Mouse (Mus musculus) thymus, postnatal 25 days (tissue): ENCODE data around the gene Stx6.
A peak's percentile ranks its signal among the peaks of the same experiment; 100 is the strongest.

Source experiments
- DNase-seq: peaks from one replicate; pipeline ENCODE4 v3.0.0; 2022

Stx6 gene

GRCm38 (mm10) chr1:155158141-155158969 lies at the start of gene Stx6:
Stx6 (plus strand) TSS chr1:155158715.
- DNase-seq = peak; percentile 100

GRCm38 (mm10) chr1:155109387-155110350 lies 48.8 kb upstream of the Stx6 start:
- no peak for DNase-seq

GRCm38 (mm10) chr1:155111491-155111890 lies 47.0 kb upstream of the Stx6 start:
- no peak for DNase-seq

DNA sequence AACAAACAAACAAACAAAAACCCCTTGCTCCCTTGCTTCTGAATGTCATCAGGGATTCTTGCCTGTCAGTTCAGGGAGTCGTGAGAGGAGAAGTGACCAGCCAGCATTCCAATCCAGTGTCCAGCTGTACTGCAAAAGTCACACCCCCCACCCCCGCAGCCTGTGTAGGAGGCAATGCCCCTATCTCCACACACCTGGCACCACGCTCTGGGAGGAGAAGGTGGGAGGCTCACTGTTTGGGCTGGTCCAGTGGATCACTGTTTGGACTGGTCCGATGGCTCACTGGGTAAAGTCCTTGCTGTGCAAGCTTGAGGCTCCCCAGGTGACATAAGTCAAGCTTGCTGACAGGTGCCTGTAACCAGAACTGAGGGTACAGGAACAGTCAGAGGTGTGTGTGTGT lies 46.4 kb upstream of the Stx6 start:
- no peak for DNase-seq

DNA sequence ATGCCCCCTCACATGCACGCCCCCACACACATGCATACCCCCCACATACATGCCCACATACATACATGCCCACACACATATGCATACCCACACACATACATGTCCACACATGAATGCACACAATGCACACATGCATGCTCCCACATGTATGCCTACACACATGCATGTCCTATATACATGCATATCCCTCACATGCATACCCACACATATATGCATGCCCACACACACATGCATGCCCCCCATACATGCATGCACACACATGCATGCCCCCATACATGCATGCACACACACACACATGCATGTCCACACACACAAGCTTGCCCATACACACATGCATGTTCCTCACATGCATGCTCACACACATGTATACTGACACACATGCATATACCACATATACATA lies 45.6 kb upstream of the Stx6 start:
- no peak for DNase-seq

GRCm38 (mm10) chr1:155113946-155114345 lies 44.6 kb upstream of the Stx6 start:
- DNase-seq = no peak

GRCm38 (mm10) chr1:155119719-155120118 lies 38.8 kb upstream of the Stx6 start:
- no peak for DNase-seq

DNA sequence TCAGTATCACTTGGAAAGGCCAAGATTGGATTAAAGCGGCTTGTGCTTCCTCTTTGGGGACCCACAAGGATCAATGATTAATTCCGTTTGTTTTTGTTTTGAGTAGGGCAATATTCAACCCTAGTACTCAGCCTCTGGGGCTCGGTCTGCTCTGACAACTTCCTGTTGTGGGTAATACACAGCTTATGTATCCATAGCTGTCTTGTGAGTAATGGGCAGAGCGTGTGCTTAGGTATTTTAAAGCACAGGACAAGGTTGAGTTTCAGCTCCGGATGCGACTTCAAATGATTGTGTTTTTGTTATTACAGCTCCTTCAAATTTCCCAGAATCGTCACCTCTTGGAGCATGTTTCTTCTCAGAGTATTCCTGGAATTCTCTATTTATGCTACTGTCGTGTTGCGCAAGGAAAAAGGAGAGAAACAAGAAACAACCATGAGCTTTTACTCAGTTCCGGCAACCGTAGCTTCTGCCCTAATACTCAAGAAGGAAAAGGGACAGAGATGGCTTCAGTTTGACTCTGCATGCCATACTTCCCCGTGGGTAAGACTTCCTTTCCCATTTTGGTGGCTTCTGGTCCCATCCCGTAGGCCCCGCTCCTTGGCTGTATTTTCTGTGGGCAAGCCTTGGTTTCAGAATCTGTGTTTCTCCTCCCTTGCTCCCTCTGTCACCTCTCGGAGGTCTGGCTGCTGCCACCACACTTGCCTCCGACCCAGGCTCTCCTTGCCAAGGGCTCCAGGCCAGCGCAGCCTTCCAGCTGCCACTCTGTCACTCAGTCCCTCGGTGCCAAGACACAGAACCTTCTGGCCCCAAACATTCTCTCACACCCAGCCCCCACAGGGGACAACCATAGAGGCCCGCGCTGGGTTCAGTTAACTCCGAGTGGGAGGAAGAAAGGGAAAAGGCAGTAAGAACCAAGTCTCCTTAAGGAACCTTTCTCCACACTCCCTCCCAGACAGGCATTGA lies 36.3 kb upstream of the Stx6 start:
- DNase-seq = no peak

- no peak for DNase-seq
These were observed 34.1 kb upstream of the Stx6 start for GRCm38 (mm10) chr1:155124397-155124796.

- no peak for DNase-seq
These were observed 31.8 kb upstream of the Stx6 start for GRCm38 (mm10) chr1:155126716-155127115.

DNA sequence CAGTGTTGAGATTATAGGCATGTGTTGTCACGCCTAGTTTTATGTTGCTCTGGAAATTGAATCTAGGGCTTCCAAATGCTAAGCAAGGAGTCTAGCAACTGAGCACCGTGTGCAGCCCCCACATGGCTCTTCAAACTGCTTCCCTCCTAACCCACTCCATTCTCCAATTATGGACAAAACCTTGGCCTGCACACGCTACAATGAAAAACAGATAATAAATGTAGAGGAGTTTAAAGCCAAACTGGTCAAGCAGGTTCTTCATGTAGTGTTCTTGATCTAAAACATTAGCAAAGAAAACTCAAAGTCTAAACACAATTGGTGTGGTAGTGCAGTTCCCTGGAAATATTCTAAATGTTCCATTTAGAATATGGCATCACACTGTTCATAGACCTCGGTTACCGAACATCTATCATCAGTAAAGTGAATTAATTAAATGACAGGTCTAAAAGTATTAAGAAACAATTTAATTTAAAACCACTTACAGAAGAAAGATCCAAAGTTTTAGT lies 31.0 kb upstream of the Stx6 start:
- DNase-seq = no peak

DNA sequence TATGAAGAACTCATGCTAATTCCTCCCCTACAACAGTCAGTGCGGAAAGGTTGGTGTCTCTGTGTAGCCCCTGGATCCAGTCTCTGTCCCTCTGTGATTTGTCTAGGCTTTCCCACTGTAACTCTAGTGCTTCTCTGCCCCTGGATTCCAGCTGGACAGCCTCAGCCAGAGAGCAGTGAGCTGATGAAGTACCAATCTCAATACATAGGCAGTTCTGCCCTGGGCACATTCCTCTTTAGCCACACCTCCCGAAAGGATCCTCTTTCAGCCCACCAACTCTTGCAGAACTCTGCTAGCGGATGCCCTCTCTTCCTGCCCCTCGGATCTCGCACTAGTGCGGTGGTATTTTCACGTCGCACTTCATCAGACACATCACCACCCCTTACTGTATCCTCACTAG lies 23.6 kb upstream of the Stx6 start:
- DNase-seq = no peak

GRCm38 (mm10) chr1:155138795-155139194 lies 19.7 kb upstream of the Stx6 start:
- no peak for DNase-seq

DNA sequence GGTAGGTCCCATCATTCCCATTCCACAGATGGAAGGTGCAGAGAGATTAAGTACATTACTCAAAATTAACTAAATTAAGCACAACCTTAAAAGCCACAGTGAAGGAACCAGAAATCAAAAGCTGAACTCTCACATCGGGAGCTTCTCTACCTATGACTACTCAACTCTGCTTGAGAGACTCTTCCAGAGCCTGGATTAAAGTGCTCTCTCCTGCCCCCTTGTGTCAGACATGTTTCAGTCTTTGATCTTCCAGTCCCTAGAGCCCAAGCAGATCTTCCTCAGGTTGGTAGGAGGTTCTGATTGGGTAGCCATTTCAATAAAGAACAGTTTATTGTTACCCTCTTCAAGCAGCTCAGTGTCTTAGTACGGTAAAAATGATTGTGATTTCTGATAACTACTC lies 18.4 kb upstream of the Stx6 start:
- peak; percentile 82 for DNase-seq

DNA sequence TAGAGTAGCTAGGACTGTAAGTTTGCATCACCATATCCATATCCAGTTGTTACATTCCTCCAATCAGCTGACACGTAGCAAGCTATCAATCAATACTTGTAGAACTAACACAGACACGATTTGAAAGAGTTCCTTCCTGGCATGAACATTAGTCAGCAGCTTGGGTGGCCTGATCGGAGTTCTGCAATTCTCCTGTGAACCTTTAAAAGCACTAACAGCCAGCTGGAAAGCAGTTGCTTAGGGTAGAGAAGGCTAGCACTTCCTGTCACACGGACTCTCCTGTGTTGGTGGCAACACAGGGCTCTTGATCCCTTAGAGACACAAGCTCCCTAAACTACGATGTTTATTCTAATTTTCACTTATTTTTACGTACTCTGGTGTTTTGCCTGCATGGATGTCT lies 12.9 kb upstream of the Stx6 start:
- DNase-seq = peak; percentile 59

DNA sequence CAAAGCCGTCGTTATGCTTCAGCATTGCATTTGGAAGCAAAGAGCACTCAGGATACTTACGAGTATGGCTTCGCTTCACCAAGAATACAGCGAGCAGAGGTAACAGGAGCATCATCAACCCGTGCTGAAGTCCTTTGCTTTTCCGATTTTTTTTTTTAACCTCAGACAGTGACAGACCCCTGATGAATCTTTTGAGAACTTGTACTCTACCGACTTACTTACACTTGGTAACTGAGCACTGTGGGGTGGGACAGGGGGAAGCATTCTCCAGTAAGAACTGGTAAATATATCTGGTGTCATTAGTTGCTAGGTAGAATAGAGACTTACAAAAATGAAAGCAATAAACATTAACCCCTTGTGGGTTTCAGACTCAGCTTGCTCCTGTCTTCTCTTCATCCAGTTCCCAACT lies 11.9 kb upstream of the Stx6 start, which contains the start of gene Mr1:
TSS of gene Mr1 (minus strand) at position 243 of the 409 bp plus-strand sequence.
- DNase-seq = peak; percentile 53

DNA sequence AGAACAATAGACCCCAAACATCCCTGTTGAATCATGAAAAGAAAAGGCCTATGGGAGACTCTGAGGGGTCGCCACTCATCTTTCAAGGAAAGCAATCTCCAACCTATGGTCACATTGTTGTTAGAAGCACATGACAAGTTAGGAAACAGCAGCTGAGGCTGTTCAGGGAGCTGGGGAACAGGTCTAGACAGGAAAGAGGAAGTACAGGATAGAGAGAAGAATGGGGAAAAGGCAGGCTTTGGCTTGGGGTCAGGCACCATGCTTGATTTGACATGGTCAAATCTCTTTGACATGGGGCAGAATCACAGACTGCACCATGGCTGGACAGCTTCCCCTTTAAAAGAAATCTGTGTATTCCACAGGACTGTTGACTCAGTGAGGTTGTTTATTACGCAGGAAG lies 11.3 kb upstream of the Stx6 start:
- no peak for DNase-seq

DNA sequence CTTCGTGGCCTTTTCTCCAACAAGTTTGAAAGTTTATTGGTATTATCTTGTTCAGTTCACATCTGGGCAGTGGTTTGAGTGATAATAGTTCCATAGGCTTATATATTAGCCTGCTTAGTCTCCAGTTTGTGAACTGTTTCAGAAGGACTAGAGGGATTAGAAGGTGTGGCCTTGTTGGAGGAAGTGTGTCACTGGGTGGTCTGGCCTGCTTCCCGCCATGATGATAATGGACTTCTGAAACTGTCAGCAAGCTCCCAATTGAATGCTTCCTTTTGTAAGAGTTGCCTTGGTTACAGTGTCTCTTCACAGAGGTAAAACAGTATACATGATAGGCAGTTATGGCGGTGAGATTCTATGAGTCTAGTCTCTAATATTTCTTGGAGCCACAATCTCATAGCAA lies 9.1 kb upstream of the Stx6 start:
- no peak for DNase-seq

- no peak for DNase-seq
These were observed 7.7 kb upstream of the Stx6 start for GRCm38 (mm10) chr1:155150821-155151220.

- DNase-seq = peak; percentile 74
These were observed 4.6 kb upstream of the Stx6 start for GRCm38 (mm10) chr1:155153906-155154305.

DNA sequence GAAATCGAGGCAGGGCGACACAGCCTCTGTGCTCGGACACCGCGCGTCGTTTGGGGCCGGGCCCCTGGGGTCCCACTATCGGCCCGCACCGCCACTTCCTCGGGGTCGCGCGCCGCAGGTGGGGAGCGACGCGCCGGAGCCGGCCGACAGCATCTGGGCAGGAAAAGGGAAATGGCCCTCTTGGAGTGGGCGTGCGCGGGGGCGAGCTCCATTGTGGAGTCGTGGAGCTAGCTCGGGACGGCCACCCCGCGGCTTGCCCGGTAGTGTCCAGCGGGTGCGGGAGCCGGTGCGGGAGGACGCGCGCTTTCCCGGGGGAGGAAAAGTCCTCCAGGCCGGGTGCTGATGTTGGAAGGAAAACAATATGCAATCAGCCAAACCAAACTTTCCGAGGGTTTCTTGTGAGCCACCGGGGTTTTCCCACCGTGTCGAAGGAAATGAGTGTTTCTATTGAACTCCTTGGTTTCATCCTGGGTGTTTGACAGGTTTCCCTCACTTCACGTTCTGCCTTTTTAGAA lies 512 bp downstream of the Stx6 start:
- peak; percentile 70 for DNase-seq

DNA sequence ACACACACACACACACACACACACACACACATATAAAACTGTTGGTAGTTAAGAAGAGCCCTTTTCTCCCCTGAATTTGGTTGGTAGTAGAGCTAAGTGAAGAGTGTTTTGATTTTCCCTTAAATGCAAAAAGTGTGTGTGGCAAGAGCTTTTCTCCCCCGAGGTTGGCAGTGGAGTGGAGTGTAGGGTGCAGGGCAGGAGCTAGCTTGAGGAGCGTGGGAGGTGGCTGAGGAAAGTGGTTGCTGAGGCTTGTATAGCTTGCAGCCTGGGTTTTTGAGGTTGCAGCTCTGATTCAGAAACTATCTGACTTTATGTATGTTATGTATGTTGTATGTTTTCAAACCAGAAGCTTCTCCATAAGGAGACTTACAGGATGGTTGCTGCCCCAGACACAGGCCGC lies 8.9 kb downstream of the Stx6 start:
- DNase-seq = no peak
